Mouse (Mus musculus) CD4-positive, CD25-positive, alpha-beta regulatory T cell (primary cell): ENCODE measurements around the gene Slc12a3. TPM values are rescaled to one million over a fixed set of nuclear protein-coding genes. Genes with fewer than 3 reads are reported as not detected.

ENCODE experiments used
- polyA plus RNA-seq: library from polyadenylated mRNA; unstranded; fragments of 100-300 nt; shearing (Covaris generic); gene quantifications from one replicate; pipeline ENCODE4 v1.2.1, GENCODE M21; 2017

Gene Slc12a3
- polyA plus RNA-seq: 0.32 TPM

DNA sequence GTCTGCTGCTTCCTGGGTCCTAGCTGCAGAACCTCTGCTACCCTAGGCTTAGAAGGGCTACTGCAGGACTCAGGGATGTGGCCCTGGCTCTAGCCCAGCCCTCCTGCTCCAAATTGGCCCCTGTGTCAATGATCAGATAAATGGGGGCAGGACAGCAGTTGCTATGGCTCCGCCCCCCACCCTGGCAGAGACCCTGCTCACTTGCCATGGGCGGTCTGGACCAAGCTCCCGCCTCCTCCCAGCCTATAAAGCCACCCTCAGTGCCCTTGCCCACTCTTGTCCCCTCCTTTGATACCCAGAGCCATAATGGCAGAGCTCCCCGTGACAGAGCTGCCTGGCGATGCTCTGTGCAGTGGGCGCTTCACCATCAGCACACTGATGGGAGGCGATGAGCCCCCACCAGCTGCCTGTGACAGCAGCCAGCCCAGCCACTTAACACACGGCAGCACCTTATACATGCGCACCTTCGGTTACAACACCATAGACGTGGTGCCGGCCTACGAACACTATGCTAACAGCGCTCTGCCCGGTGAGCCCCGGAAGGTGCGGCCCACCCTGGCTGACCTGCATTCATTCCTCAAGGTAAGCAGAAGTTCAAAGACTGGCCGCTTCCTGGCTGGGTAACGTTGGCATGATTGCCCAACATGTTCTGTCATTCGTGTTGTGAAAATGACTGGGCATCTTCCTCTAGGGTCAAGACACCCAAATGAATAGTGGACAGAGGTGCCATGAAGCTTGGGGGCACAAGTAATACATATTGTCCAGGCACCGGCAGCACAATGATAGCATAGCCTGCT, at the start of gene Slc12a3:
TSS of gene Slc12a3 (plus strand) at position 270 of the 797 bp plus-strand sequence.

GRCm38 (mm10) chr8:94386214-94387026, 57.4 kb downstream of the Slc12a3 start, which contains the start of gene Herpud1:
Gene Herpud1 (plus strand): TSS chr8:94386438.

Other genes starting within 250 kb of the Slc12a3 start
- 9.0 TPM for gene Bbs2, start 230.3 kb upstream of the Slc12a3 start, polyA plus RNA-seq
- not detected for gene Mt4, start 192.0 kb upstream of the Slc12a3 start, polyA plus RNA-seq
- not detected for gene Mt3, start 176.6 kb upstream of the Slc12a3 start, polyA plus RNA-seq
- 1.3 TPM for gene Mt2, start 156.5 kb upstream of the Slc12a3 start, polyA plus RNA-seq
- gene Mt1, start 150.1 kb upstream of the Slc12a3 start, polyA plus RNA-seq: 1.6 TPM
- 40.6 TPM for gene Nup93, start 114.6 kb upstream of the Slc12a3 start, polyA plus RNA-seq
- gene Herpud1, start 57.2 kb downstream of the Slc12a3 start, polyA plus RNA-seq: 129 TPM
- gene Nlrc5, start 105.2 kb downstream of the Slc12a3 start, polyA plus RNA-seq: 220 TPM
- 1.4 TPM for gene Cpne2, start 203.8 kb downstream of the Slc12a3 start, polyA plus RNA-seq